Mouse (Mus musculus) B cell, adult 62 days (primary cell): Measurements from ENCODE around the gene M1ap. TPM values are rescaled to one million over a fixed set of nuclear protein-coding genes. Genes with fewer than 3 reads are reported as not detected.

Experiments used
- total RNA-seq: library from RNA; stranded (reverse); gene quantifications from 4 replicates; pipeline ENCODE4 v1.2.4, GENCODE M21; 2023

The M1ap gene
- 2.1 to 4.3 TPM (median 3.0 TPM) in 4 replicates for total RNA-seq

DNA sequence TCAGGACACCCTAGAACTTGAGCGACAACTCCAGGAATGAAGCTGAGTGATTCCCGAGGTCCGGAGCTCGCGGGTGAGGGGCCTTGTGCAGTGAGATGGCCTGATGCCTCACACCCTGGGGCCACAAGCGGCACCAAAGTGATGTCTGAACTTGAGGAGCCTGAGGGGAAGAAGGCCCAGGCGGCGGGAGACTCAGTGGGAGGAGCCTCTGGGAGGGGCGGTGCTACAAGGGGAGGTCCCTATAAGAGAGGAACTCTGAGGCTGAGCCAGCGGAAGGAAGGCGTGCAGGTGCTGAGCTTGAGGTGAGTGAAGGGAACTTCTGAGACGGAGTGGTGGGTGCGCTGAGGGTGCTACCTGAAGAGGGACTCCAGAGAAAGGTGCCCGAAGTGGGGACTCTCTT lies at the start of gene M1ap:
Gene M1ap (plus strand): TSS at position 252 of the 400 bp plus-strand sequence.

DNA sequence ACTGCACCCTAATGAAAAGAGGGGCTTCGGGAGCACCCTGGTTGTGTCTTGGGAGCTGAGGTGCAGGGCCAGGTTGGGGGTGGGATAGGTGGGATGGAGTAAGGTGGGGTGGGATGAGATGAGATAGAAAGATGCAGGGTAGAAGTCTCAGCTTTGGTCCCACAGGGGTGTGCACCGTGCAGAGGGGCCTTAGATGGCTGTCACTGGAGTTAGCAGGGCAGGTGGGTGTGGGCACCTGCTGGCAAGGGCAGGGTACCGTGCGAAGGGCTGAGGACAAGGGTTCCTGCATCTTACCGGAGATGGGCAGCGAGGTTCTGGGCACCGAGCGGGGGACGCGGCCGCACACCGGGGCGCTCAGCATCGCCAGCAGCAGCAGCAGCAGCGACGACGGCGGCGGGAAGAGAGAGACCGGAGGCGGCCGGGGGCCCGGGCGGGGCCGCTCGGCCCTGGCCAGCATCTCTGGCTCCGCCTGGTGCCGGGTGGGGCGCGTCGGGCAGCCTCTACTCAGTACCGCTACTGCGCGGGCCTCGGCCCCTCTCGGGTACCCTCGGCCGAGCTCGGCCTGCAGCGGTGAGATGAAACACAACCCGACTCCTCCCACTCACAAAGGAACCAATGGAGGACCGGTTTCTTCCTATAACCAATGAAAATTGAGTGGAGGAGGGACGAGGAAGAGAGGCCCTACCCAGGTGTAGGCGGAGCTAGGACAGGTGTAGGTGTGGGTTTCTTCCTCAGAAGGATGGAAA lies 7.4 kb upstream of the M1ap start, which contains the start of gene Sema4f:
Gene Sema4f (minus strand): TSS at position 603 of the 746 bp plus-strand sequence.

DNA sequence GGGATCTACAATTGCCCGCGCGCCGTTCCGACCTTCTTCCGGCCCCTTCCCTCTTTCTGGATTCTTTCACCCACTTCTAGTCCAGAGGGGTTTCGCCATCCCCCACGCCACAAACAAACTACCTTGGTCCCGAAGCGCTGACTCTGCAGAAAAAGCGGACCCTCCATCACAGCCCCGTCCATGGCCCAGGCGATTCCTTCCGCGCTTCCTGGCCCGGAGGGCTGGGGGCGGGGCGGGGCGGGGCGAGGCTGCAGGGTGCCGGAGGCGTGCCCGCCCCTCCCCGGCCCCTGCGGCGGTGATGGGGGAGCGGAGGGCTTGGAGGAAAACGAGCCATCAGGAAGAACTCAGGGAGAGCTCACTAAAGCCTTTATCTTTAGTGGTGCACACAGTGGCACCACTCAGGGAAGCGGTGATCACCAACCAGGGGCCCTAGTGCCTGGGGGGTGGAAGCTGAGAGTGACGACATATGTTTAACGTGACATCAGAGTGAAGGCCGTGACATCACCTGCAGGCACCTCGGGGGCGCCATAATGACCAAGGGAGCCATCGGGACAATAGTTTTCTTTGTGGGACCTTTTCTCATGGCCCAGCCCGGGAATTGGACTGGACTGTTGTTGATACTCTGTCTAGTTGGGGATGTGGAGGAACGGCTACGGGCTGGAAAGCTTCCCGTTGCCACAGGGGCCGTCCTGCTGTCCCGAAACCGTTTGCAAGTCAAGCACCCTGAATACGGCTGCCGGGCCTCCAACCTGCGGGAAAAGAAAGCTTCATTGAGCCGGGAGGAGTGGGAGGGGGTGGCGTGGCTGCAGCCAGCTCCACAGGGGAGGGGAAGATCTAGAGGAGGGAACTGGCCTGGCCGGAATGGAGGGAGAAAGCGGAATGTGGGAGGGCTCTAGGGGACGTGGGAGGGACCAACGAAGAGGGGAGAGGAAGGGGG lies 86.8 kb downstream of the M1ap start, which contains the start of the genes Dok1 and Loxl3:
Gene Dok1 (minus strand): TSS at position 223 of the 937 bp plus-strand sequence.
Gene Loxl3 (plus strand): TSS at position 925 of the 937 bp plus-strand sequence.

DNA sequence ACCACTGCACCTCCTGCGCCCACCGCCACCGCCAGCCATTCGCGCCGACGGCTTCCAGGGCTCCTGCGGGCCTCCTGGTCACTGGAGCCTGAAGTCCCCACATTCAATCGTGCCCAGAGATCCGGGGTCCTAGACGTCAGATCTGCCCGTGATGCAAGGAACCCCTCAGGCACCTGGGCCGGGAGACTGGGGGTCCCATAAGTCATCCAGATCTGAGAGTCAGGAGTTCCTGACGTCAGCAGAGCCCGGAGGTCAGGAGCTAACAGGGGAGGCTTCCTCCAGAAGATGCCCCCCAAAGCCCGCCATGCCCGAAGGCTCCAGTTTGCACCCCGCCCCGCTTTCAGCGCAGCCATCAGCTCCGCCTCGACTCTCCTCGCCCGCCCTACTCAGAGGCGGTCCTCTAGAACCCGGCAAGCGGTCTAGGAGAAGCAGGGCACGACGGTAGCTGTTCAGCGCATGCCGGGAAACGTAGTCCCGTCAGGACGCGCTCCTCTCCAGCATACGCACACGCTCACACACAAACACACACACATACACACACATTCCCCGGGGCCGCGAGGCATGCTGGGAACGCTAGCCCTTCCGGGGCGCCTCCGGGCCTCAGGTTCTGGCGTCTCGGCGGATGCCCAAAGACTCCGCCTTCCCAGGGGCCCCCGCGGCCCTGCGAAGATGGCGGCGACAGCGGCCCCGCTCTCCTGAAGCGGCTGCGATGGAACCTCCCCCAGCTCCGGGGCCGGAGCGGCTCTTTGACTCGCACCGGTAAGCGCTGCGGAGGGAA lies 107.6 kb downstream of the M1ap start, which contains the start of gene Aup1:
Gene Aup1 (plus strand): TSS at position 448 of the 778 bp plus-strand sequence.

DNA sequence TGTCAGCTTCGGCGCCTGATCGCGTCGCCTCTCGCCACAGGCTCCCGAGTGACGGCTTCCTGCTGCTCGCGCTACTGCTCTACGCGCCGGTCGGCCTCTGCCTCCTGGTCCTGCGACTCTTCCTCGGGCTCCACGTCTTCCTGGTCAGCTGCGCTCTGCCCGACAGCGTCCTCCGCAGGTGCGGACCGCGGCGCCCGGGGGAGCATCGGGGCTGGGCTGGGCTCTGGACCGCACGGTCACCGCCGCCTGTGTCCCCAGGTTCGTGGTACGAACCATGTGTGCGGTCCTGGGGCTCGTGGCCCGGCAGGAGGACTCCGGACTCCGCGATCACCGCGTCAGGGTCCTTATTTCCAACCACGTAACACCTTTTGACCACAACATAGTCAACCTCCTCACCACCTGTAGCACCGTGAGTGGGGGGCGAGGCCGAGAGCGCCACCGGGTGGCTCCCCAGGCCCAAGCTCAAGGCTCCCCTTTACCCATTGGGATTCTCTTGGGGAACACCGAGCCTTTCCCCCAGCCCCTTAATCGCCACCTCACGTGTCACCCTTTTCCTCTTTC lies 108.2 kb downstream of the M1ap start, which contains the start of gene Htra2:
Gene Htra2 (minus strand): TSS at position 403 of the 561 bp plus-strand sequence.

DNA sequence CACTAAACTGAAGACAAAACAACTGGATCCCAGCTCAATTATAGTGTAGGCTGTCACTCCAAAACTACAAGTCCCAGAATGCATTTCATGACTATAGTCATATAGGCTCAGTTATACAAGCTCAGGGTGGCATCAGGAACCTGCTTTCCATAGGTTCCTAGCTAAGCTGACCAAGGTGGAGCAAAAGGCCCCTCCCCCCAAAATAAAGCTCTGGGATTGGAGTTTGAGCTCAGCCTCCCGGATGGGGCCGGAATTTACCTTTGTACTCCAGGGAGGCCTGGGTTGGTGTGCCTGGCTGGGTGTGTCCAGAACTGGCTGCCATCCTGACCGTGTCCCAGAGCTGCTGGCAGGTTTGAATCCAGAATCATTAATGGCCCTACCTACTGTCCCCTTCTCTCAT lies 111.1 kb downstream of the M1ap start, which contains the start of gene Dqx1:
Gene Dqx1 (plus strand): TSS at position 55 of the 400 bp plus-strand sequence.

DNA sequence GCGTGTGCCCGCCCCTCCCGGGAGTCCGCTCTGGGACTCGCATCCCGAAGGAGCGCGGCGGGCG lies 123.4 kb downstream of the M1ap start, which contains the start of gene Tlx2:
Gene Tlx2 (minus strand): TSS at position 47 of the 64 bp plus-strand sequence.

DNA sequence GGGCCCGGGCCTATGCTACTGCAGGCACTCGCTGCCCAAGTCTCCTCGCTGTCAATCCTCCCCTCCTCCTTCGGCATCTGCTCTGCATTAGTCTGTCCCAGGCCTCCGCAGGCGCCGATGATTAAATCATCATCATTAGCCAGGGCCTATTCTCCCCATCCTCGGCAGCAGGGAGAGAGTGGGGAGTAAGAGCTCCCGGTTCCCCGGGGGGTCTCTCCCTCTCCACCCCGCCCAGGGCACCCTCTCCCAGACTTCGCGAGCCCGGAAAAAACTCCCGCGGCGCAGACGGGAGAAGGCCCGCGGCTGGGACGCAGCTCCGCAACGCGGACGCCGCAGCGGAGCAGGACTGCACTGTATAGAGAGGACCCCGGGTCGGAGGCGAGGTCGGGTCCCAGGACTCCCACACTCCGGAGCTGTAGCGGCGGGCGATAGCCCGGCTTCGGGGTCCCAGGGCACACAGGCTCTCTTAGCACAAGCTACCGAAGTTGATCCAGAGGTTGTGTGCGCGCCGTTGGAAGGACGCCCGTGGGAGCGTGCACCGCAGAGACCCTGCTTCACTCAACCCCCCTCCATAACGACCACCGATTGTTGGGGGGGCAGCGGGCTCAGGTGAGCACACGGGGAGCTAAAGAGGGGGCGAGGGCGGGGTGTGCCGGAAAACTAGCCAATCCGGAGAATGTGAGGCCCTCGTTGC lies 131.1 kb downstream of the M1ap start, which contains the start of gene Pcgf1:
Gene Pcgf1 (plus strand): TSS at position 240 of the 694 bp plus-strand sequence.

Other genes with a start within 250 kb of the M1ap start
- 70.3 to 80.1 TPM (median 76.8 TPM) in 4 replicates for gene Pole4, start 241.5 kb upstream of the M1ap start, total RNA-seq
- gene Hk2, start 172.4 kb upstream of the M1ap start, total RNA-seq: 7.5 to 13.0 TPM (median 10.9 TPM) in 4 replicates
- gene Sema4f, start 7.1 kb upstream of the M1ap start, total RNA-seq: 0.28 to 1.8 TPM (median 0.59 TPM) in 4 replicates
- 29.3 to 32.3 TPM (median 32.0 TPM) in 4 replicates for gene Dok1, start 86.6 kb downstream of the M1ap start, total RNA-seq
- 0.25 to 0.46 TPM in 2 of 4 replicates, not detected in the others for gene Loxl3, start 87.3 kb downstream of the M1ap start, total RNA-seq
- gene Aup1, start 107.6 kb downstream of the M1ap start, total RNA-seq: 381 to 401 TPM (median 385 TPM) in 4 replicates
- gene Htra2, start 108.4 kb downstream of the M1ap start, total RNA-seq: 48.8 to 53.5 TPM (median 51.5 TPM) in 4 replicates
- gene Dqx1, start 110.9 kb downstream of the M1ap start, total RNA-seq: 8.9 to 9.6 TPM (median 9.2 TPM) in 4 replicates
- gene Tlx2, start 123.4 kb downstream of the M1ap start, total RNA-seq: not detected in 4 replicates
- 21.1 to 26.0 TPM (median 23.4 TPM) in 4 replicates for gene Pcgf1, start 131.0 kb downstream of the M1ap start, total RNA-seq
- not detected in 4 replicates for gene Lbx2, start 139.5 kb downstream of the M1ap start, total RNA-seq
- 10.4 to 18.5 TPM (median 13.5 TPM) in 4 replicates for gene Ccdc142, start 154.7 kb downstream of the M1ap start, total RNA-seq
- gene Gm42688, start 154.7 kb downstream of the M1ap start, total RNA-seq: 11.7 to 14.2 TPM (median 12.4 TPM) in 4 replicates
- 23.0 to 35.3 TPM (median 27.6 TPM) in 4 replicates for gene Mrpl53, start 162.1 kb downstream of the M1ap start, total RNA-seq
- gene Mogs, start 168.6 kb downstream of the M1ap start, total RNA-seq: 27.6 to 34.5 TPM (median 31.8 TPM) in 4 replicates
- 35.5 to 52.3 TPM (median 39.5 TPM) in 4 replicates for gene Wbp1, start 174.7 kb downstream of the M1ap start, total RNA-seq
- 28.0 to 34.1 TPM (median 31.1 TPM) in 4 replicates for gene Ino80b, start 178.5 kb downstream of the M1ap start, total RNA-seq
- not detected in 4 replicates for gene Rtkn, start 188.6 kb downstream of the M1ap start, total RNA-seq
- gene Wdr54, start 209.5 kb downstream of the M1ap start, total RNA-seq: 0.56 to 0.60 TPM in 2 of 4 replicates, not detected in the others
- gene 1700003E16Rik, start 209.5 kb downstream of the M1ap start, total RNA-seq: not detected in 4 replicates
- gene Dctn1, start 219.0 kb downstream of the M1ap start, total RNA-seq: 97.0 to 118 TPM (median 106 TPM) in 4 replicates